ENCODE assay signal across 22 mouse cellular contexts in the genomic region with DNA sequence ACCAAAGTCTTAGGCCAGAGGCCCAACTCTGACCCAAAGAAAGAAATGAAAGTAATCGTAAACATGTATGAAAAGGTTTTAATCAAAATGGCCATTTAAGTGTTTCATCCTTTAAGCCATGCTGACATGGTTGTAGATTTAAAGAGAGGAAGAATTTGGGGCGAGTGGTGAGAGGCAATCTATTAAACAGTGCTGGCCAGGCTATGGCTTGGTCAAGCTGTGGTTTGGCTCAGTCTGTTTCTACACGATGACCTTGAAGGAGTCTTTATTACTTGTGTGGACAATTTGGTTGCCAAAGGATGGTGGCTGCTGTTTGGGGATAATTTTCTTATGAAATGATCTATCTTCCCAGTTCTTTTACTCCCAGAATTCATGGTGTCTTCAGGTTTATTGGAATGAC. TPM values are rescaled to one million over a fixed set of nuclear protein-coding genes. Genes with fewer than 3 reads are reported as not detected.
DNase-seq lines count a peak whose midpoint lies in the region; ATAC-seq and TF ChIP-seq lines count a peak whose summit lies in the region.
"Had no signal": no experiment of that assay in that cellular context is flagged by ENCODE, and none has a peak within 500 bp of the region (broad histone marks: within the 10 kb centered on the region; RNA-seq: fewer than 3 reads in every experiment).

No protein-coding gene starts in this region.

- TF ChIP-seq CTCF in hindbrain, postnatal 0 days (IDR thresholded peaks at IDR 0.05; ENCODE audit: low read depth): no peak

- peak; percentile 53 for DNase-seq in 3T3-L1 (ENCODE audit: low read depth, low spot score)
- DNase-seq in NIH3T3 (ENCODE audit: low read depth): peak; percentile 46
- DNase-seq in limb, embryonic 10.5 days (ENCODE audit: low spot score): no peak
- no peak for DNase-seq in forebrain, embryonic 14.5 days (ENCODE audit: low spot score)
- no peak for DNase-seq in hindbrain, postnatal 0 days (ENCODE audit: low spot score)
- DNase-seq: adrenal gland, adult 2 months; adrenal gland, postnatal 10 days; adrenal gland, postnatal 25 days; B cell, adult 2 months; cerebellum, adult 11 months; cerebellum, adult 18-20 months; cerebellum, adult 8-10 months; cerebellum, adult 9-11 months; cerebellum, postnatal 14 days; cerebellum, postnatal 36 days; embryo, embryonic 11 days had no signal

- H3K27ac ChIP-seq in limb, embryonic 10.5 days: peak overlapping the region; percentile 15; the same call in 1 of the 2 replicates
- H3K27ac ChIP-seq in forebrain, embryonic 14.5 days (ENCODE audit: low read depth, low read length): no peak overlapping the region
- H3K27ac ChIP-seq in hindbrain, postnatal 0 days: no peak overlapping the region
- H3K27ac ChIP-seq: forebrain, embryonic 13.5 days had no signal

- H3K27me3 ChIP-seq in limb, embryonic 10.5 days (ENCODE audit: low read depth, poor library complexity, severe bottlenecking): no peaks in the 10 kb centered on the region
- no peaks in the 10 kb centered on the region for H3K27me3 ChIP-seq in forebrain, embryonic 14.5 days (replicated peaks; ENCODE audit: control insufficient read depth, insufficient read depth, low read length)
- H3K27me3 ChIP-seq in hindbrain, postnatal 0 days (ENCODE audit: insufficient read depth, low read length): no peaks in the 10 kb centered on the region
- H3K27me3 ChIP-seq: embryonic facial prominence, embryonic 13.5 days; embryonic facial prominence, embryonic 15.5 days had no signal

- H3K4me1 ChIP-seq in limb, embryonic 10.5 days: peaks cover 29% of the 10 kb centered on the region
- peaks cover 7% of the 10 kb centered on the region for H3K4me1 ChIP-seq in forebrain, embryonic 14.5 days (ENCODE audit: control insufficient read depth, insufficient read depth, low read length)
- 0 out of 2 replicates have a peak, but pooled peaks cover 3% of the 10 kb centered on the region for H3K4me1 ChIP-seq in hindbrain, postnatal 0 days (ENCODE audit: insufficient read depth, low read length)

- ATAC-seq in forebrain, embryonic 14.5 days: no peak
- ATAC-seq in hindbrain, postnatal 0 days: no peak
- ATAC-seq: CD4-positive, CD25-positive, alpha-beta regulatory T cell, adult 4 months; forebrain, embryonic 13.5 days; forebrain, embryonic 16.5 days had no signal

- H3K9me3 ChIP-seq in limb, embryonic 10.5 days (replicated peaks): no peaks in the 10 kb centered on the region
- no peaks in the 10 kb centered on the region for H3K9me3 ChIP-seq in forebrain, embryonic 14.5 days (replicated peaks; ENCODE audit: control insufficient read depth, low read length)
- H3K9me3 ChIP-seq in hindbrain, postnatal 0 days (ENCODE audit: low read length): no peaks in the 10 kb centered on the region
- H3K9me3 ChIP-seq: embryonic facial prominence, embryonic 13.5 days; embryonic facial prominence, embryonic 15.5 days; forebrain, embryonic 13.5 days had no signal

- H3K4me3 ChIP-seq in limb, embryonic 10.5 days: no peak overlapping the region
- H3K4me3 ChIP-seq in forebrain, embryonic 14.5 days (ENCODE audit: low read depth, low read length): no peak overlapping the region
- no peak overlapping the region for H3K4me3 ChIP-seq in hindbrain, postnatal 0 days (ENCODE audit: low read length)
- H3K4me3 ChIP-seq: forebrain, embryonic 13.5 days had no signal

- peaks cover 7% of the 10 kb centered on the region for H3K36me3 ChIP-seq in limb, embryonic 10.5 days
- no peaks in the 10 kb centered on the region; the same call in 1 of the 2 replicates for H3K36me3 ChIP-seq in forebrain, embryonic 14.5 days (ENCODE audit: control insufficient read depth, insufficient read depth, low read length)
- H3K36me3 ChIP-seq in hindbrain, postnatal 0 days (ENCODE audit: insufficient read depth, low read length): no peaks in the 10 kb centered on the region

- no peak overlapping the region for H3K4me2 ChIP-seq in forebrain, embryonic 14.5 days (ENCODE audit: low read length)
- no peak overlapping the region for H3K4me2 ChIP-seq in hindbrain, postnatal 0 days (ENCODE audit: low read depth, low read length)
- H3K4me2 ChIP-seq: forebrain, embryonic 13.5 days had no signal

- 86% methylated on average over 3 of the region's 3 CpGs for WGBS in limb, embryonic 10.5 days
- 91% methylated on average over 3 of the region's 3 CpGs for WGBS in forebrain, embryonic 14.5 days
- 87% methylated on average over 3 of the region's 3 CpGs for WGBS in hindbrain, postnatal 0 days

- no peak overlapping the region for H3K9ac ChIP-seq in forebrain, embryonic 14.5 days (ENCODE audit: low read length)
- H3K9ac ChIP-seq in hindbrain, postnatal 0 days (replicated peaks; ENCODE audit: low read length): no peak overlapping the region
- H3K9ac ChIP-seq: embryonic facial prominence, embryonic 13.5 days; embryonic facial prominence, embryonic 15.5 days; forebrain, embryonic 13.5 days had no signal

RNA-seq across cellular contexts. Expression of a gene that starts 1.7 kb away (rescaled TPM):
- polyA plus RNA-seq in limb, embryonic 10.5 days (2016; fragmentation: Nextera tagmentation; extraction: Ambion mirVana): 241 and 258 TPM in 2 replicates
- 105 and 120 TPM in 2 replicates for polyA plus RNA-seq in forebrain, embryonic 14.5 days (2014; fragmentation: Nextera tagmentation; extraction: Ambion mirVana)
- total RNA-seq in hindbrain, postnatal 0 days (2014; rRNA removed): 86.9 and 102 TPM in 2 replicates
- polyA plus RNA-seq in hindbrain, postnatal 0 days (2015; fragmentation: Nextera tagmentation; extraction: Ambion mirVana): 136 TPM in 2 replicates

RNA-seq across cellular contexts. Expression of a gene that starts 12.3 kb away (rescaled TPM):
- polyA plus RNA-seq in limb, embryonic 10.5 days (2016; fragmentation: Nextera tagmentation; extraction: Ambion mirVana): 0.59 and 1.0 TPM in 2 replicates
- 1.1 TPM in 2 replicates for polyA plus RNA-seq in forebrain, embryonic 14.5 days (2014; fragmentation: Nextera tagmentation; extraction: Ambion mirVana)
- 0.26 and 0.29 TPM in 2 replicates for total RNA-seq in hindbrain, postnatal 0 days (2014; rRNA removed)
- 0.89 and 1.6 TPM in 2 replicates for polyA plus RNA-seq in hindbrain, postnatal 0 days (2015; fragmentation: Nextera tagmentation; extraction: Ambion mirVana)
- total RNA-seq: common myeloid progenitor, adult 5-6 weeks had no signal

Comparison
In these comparisons a context has a peak if more than half of its experiments do, and no peak if none do; other contexts are left out.
1. DNase-seq: peak in 3T3-L1 (single experiment) and NIH3T3 (single experiment); none in limb, embryonic 10.5 days (single experiment), forebrain, embryonic 14.5 days (single experiment) and hindbrain, postnatal 0 days (single experiment).